Mouse (Mus musculus) erythroblast, embryonic 14.5 days (primary cell): ENCODE measurements around the gene Pomp.

Experiments
- GATA1 ChIP-seq: IDR thresholded peaks from 2 replicates; pipeline ENCODE4 v1.6.1; 2012; ENCODE audit warnings: low read length, inconsistent platforms, mixed read lengths
- TAL1 ChIP-seq: IDR thresholded peaks from 3 replicates; pipeline ENCODE4 v1.6.1; 2012; ENCODE audit warnings: low read length, inconsistent platforms, mixed read lengths

- TF ChIP-seq GATA1 (no peak), TAL1 (no peak)
Observed at GRCm38 (mm10) chr5:147893766-147894454, 33.6 kb downstream of the Pomp start.
